Mouse (Mus musculus) embryonic fibroblast, embryonic 13.5 days (primary cell): Measurements from ENCODE around the gene Spop.

Source experiments
- CTCF ChIP-seq: IDR thresholded peaks from 2 replicates; pipeline ENCODE4 v1.5.1; 2011; ENCODE audit warnings: mild to moderate bottlenecking, control low read depth, low read length, moderate library complexity, borderline replicate concordance; ENCODE audit not compliant: insufficient read depth
- POLR2A ChIP-seq: IDR thresholded peaks from 2 replicates; pipeline ENCODE4 v1.6.1; 2011; ENCODE audit warnings: low read depth, mild to moderate bottlenecking, control low read depth, low read length, moderate library complexity

GRCm38 (mm10) chr11:95368231-95368823 lies 45.6 kb upstream of the Spop start:
- TF ChIP-seq POLR2A: no peak
- no peak for TF ChIP-seq CTCF
